Mouse (Mus musculus) myocyte (in vitro differentiated cells): ENCODE results near the gene Strip1. TPM values are rescaled to one million over a fixed set of nuclear protein-coding genes. Genes with fewer than 3 reads are reported as not detected.

ENCODE experiments used
- H3K27me3 ChIP-seq: one replicate; pipeline ENCODE4 v1.6.1; 2011; ENCODE audit not compliant: control insufficient read depth, insufficient read depth, insufficient read length
- H3K36me3 ChIP-seq: one replicate; pipeline ENCODE4 v1.6.1; 2011; ENCODE audit not compliant: control insufficient read depth, insufficient read depth
- H3K4me2 ChIP-seq: one replicate; pipeline ENCODE4 v1.6.1; 2011; ENCODE audit warnings: low read depth, control low read depth
- H3K4me3 ChIP-seq: one replicate; pipeline ENCODE4 v1.5.1; 2011; ENCODE audit warnings: mild to moderate bottlenecking, control low read depth, moderate library complexity
- H3K79me2 ChIP-seq: one replicate; pipeline ENCODE4 v1.6.1; 2011; ENCODE audit not compliant: control insufficient read depth, insufficient read depth
- H3ac ChIP-seq: one replicate; pipeline ENCODE4 v1.6.1; 2011; ENCODE audit not compliant: control insufficient read depth, insufficient read length
- CEBPB ChIP-seq: IDR thresholded peaks from 2 replicates; pipeline ENCODE4 v1.6.1; 2011; ENCODE audit warnings: mild to moderate bottlenecking, moderate library complexity; ENCODE audit not compliant: poor library complexity, insufficient read depth, severe bottlenecking
- E2F4 ChIP-seq: IDR thresholded peaks from one replicate; pipeline ENCODE4 v1.6.1; 2011; ENCODE audit warnings: mild to moderate bottlenecking, control low read depth, moderate library complexity; ENCODE audit not compliant: insufficient read depth
- MAX ChIP-seq: IDR thresholded peaks from one replicate; pipeline ENCODE4 v1.6.1; 2011; ENCODE audit warnings: low read depth, mild to moderate bottlenecking, control low read depth
- MYOD1 ChIP-seq, 3 experiments: IDR thresholded peaks; one replicate each; pipeline ENCODE4 v1.6.1; 2011; ENCODE audit warnings: control low read depth in 2 of 3, low read depth in 2 of 3, mild to moderate bottlenecking in 2 of 3, moderate library complexity in 1 of 3; ENCODE audit not compliant: insufficient read length in 2 of 3, control insufficient read depth in 1 of 3
- MYOG ChIP-seq, 3 experiments: IDR thresholded peaks; one replicate each; pipeline ENCODE4 v1.6.1; 2011; ENCODE audit warnings: control low read depth in 2 of 3, low read depth in 2 of 3, mild to moderate bottlenecking in 2 of 3; ENCODE audit not compliant: insufficient read length in 2 of 3, control insufficient read depth in 1 of 3, insufficient read depth in 1 of 3
- POLR2A ChIP-seq: IDR thresholded peaks from one replicate; pipeline ENCODE4 v1.6.1; 2011; ENCODE audit warnings: low read depth, mild to moderate bottlenecking, control low read depth, moderate library complexity; ENCODE audit not compliant: insufficient read length
- POLR2AphosphoS2 ChIP-seq: IDR thresholded peaks from one replicate; pipeline ENCODE4 v1.6.1; 2011; ENCODE audit warnings: low read depth, control low read depth; ENCODE audit not compliant: insufficient read length
- REST ChIP-seq: IDR thresholded peaks from one replicate; pipeline ENCODE4 v1.6.1; 2011; ENCODE audit warnings: mild to moderate bottlenecking, control low read depth, moderate library complexity; ENCODE audit not compliant: insufficient read depth, insufficient read length
- SRF ChIP-seq: IDR thresholded peaks from one replicate; pipeline ENCODE4 v1.6.1; 2011; ENCODE audit warnings: low read depth; ENCODE audit not compliant: control insufficient read depth, insufficient read length
- TCF12 ChIP-seq: IDR thresholded peaks from one replicate; pipeline ENCODE4 v1.6.1; 2011; ENCODE audit warnings: mild to moderate bottlenecking, control low read depth; ENCODE audit not compliant: poor library complexity, insufficient read depth, severe bottlenecking
- TCF3 ChIP-seq: IDR thresholded peaks from one replicate; pipeline ENCODE4 v1.6.1; 2011; ENCODE audit warnings: low read depth, control low read depth; ENCODE audit not compliant: insufficient read length
- USF1 ChIP-seq: IDR thresholded peaks from one replicate; pipeline ENCODE4 v1.6.1; 2011; ENCODE audit warnings: low read depth, mild to moderate bottlenecking, control low read depth, moderate library complexity
- polyA plus RNA-seq: library from polyadenylated mRNA; unstranded; fragments of >200 nt; fragmentation: generic; extraction: Trizol; gene quantifications from one replicate; pipeline ENCODE4 v1.2.1, GENCODE M21; 2012; ENCODE audit warnings: missing spikeins

The Strip1 gene
- polyA plus RNA-seq, 1 experiment: 46.6 TPM

DNA sequence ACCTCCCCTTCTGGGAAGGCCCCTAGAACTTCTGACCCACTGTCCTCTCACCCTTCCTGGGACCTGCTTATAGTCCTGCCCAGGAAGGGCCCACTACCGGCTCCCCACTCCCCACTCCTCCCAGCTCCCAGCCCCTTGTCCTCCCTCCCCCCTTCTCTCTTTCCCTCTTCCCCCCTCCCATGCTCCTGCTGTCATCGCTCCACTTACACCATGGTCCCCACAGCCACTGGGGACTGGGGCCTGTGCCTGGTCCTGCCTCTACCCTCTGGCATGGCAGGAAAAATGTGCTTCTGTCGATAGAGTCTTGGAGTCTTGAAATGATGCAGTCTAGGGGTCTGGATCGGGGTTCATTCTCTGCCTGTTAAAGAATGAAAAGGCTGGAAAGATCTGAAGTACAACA is 67.6 kb downstream of the Strip1 start:
- no peak overlapping the region for H3K4me2 ChIP-seq
- peaks cover 5% of the 10 kb centered on the region for H3K27me3 ChIP-seq
- H3K36me3 ChIP-seq: no peaks in the 10 kb centered on the region
- no peak overlapping the region for H3ac ChIP-seq
- TF ChIP-seq MYOG (IDR thresholded peaks at IDR 0.05; ENCODE audit: control insufficient read depth in 1 of 3, insufficient read depth in 1 of 3, insufficient read length in 2 of 3, low read depth in 2 of 3): no peak
- no peak for TF ChIP-seq POLR2A
- TF ChIP-seq POLR2AphosphoS2: no peak
- no peak for TF ChIP-seq SRF
- no peak for TF ChIP-seq MAX
- no peak for TF ChIP-seq CEBPB
- TF ChIP-seq USF1: no peak
- TF ChIP-seq TCF12: no peak
- no peak for TF ChIP-seq E2F4
- TF ChIP-seq TCF3: no peak
- no peak for TF ChIP-seq MYOD1 (IDR thresholded peaks at IDR 0.05; ENCODE audit: control insufficient read depth in 1 of 3, insufficient read length in 2 of 3, low read depth in 2 of 3)
- TF ChIP-seq REST: no peak
- H3K4me3 ChIP-seq: no peak overlapping the region
- H3K79me2 ChIP-seq: no peaks in the 10 kb centered on the region

DNA sequence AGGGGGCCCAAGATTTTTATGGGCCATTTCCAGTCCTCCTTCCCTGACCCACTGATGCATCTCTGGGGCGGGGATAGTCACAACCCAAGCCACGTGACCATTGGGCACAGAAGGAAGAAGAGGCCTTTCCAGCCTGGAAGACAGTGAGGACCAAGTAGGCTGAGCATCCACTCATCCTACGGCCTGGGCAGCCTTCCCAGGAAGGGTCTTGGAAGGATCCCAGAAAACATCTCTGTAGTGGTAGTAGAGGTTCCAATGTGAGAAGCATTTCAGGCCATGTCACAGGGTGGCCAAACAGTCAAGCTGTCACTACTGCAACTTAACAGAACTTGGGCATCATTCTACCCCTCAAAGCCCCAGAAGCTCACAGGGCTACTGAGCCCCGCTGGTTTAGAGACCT is 68.9 kb downstream of the Strip1 start:
- H3K27me3 ChIP-seq: peaks cover 13% of the 10 kb centered on the region
- H3K4me3 ChIP-seq: no peak overlapping the region

More for the DNA sequence above, 68.9 kb downstream of the Strip1 start:
- Histone ChIP-seq H3ac (no peak overlapping the region), H3K36me3 (no peaks in the 10 kb centered on the region), H3K79me2 (no peaks in the 10 kb centered on the region), H3K4me2 (no peak overlapping the region)
- no peak for TF ChIP-seq REST
- no peak for TF ChIP-seq TCF12
- TF ChIP-seq MYOG (IDR thresholded peaks at IDR 0.05; ENCODE audit: control insufficient read depth in 1 of 3, insufficient read depth in 1 of 3, insufficient read length in 2 of 3, low read depth in 2 of 3): no peak
- no peak for TF ChIP-seq USF1
- TF ChIP-seq POLR2AphosphoS2: no peak
- TF ChIP-seq E2F4: no peak
- TF ChIP-seq MYOD1 (IDR thresholded peaks at IDR 0.05; ENCODE audit: control insufficient read depth in 1 of 3, insufficient read length in 2 of 3, low read depth in 2 of 3): no peak
- TF ChIP-seq TCF3: no peak
- no peak for TF ChIP-seq MAX
- no peak for TF ChIP-seq SRF
- TF ChIP-seq CEBPB: no peak
- TF ChIP-seq POLR2A: no peak

Other genes starting within 250 kb of the Strip1 start
- not detected for gene Kcnc4, start 172.1 kb downstream of the Strip1 start, polyA plus RNA-seq
- gene Slc6a17, start 113.7 kb downstream of the Strip1 start, polyA plus RNA-seq: 1.9 TPM
- gene Ubl4b, start 76.6 kb downstream of the Strip1 start, polyA plus RNA-seq: not detected
- gene Alx3, start 36.7 kb downstream of the Strip1 start, polyA plus RNA-seq: not detected
- gene Gm10961, start 372 bp downstream of the Strip1 start, polyA plus RNA-seq: not detected
- gene Ahcyl1, start 64.9 kb upstream of the Strip1 start, polyA plus RNA-seq: 51.0 TPM
- 68.1 TPM for gene Csf1, start 128.8 kb upstream of the Strip1 start, polyA plus RNA-seq
- gene Eps8l3, start 245.5 kb upstream of the Strip1 start, polyA plus RNA-seq: not detected